Mouse (Mus musculus): ENCODE data around the gene Gm10720.
"Not testable (repeated sequence)": the region's sequence is repeated elsewhere in the genome, so short reads cannot be mapped to it uniquely, and the experiment has no call there.

GRCm38 (mm10) chr9:3015896-3016295, 442 bp downstream of the Gm10720 start:
- TF ChIP-seq POLR2A (IDR thresholded peaks at IDR 0.05; ENCODE audit: control insufficient read depth, extremely low read depth, insufficient read depth, low read length, poor library complexity); CTCF (IDR thresholded peaks at IDR 0.05; ENCODE audit: borderline replicate concordance, control insufficient read depth, extremely low read depth, insufficient read depth, low read length, poor library complexity): not testable (repeated sequence)
